Mouse (Mus musculus) urinary bladder, postnatal 0 days (tissue): Measurements from ENCODE around the gene Vmn1r139. TPM values are rescaled to one million over a fixed set of nuclear protein-coding genes. Genes with fewer than 3 reads are reported as not detected.

ENCODE experiments used
- polyA plus RNA-seq: library from polyadenylated mRNA; unstranded; fragments of >200 nt; fragmentation: Nextera tagmentation; extraction: Ambion mirVana; gene quantifications from 2 replicates; pipeline ENCODE4 v1.2.1, GENCODE M21; 2015

Gene Vmn1r139
- not detected in 2 replicates for polyA plus RNA-seq

DNA sequence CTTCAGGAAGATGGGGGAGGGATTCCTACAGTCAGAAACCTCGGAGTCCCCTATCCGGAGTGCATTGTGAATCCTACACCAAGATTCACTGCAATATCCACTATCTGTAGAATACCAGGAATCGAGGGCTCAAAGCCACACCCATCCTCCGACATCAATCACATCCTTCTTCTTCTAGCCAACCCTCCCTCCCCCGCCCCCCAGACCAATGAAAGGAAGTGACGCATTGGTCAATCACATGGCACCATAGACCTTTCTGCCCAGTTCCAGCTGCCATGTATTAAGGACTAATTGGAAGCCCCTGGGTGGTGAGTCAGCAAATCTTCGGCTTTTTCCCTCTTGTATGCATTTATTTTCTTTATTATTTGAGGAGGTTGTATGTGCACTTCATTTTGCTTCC is at the start of gene Vmn1r139:
Vmn1r139 (plus strand) TSS at position 301 of the 400 bp plus-strand sequence.

DNA sequence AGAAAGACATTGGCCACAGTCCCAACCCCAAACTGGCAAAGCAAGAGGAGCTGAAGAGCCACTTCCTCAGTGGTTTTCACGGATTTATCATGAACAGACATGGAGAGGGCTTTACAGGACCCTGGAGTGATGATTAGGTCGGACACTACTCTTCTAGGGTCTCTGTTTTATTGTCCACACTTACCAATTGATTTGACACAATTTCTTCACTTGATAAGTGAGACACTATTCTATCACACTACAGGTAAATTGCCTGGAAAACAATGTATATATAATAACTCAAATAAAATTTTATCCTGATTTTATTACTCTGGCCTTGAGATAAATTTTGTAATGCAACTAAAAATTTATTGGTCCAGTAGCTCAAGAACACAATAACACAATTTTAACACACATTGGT is 40.1 kb upstream of the Vmn1r139 start, which contains the start of gene Vmn1r138:
Vmn1r138 (minus strand) TSS at position 101 of the 400 bp plus-strand sequence.

DNA sequence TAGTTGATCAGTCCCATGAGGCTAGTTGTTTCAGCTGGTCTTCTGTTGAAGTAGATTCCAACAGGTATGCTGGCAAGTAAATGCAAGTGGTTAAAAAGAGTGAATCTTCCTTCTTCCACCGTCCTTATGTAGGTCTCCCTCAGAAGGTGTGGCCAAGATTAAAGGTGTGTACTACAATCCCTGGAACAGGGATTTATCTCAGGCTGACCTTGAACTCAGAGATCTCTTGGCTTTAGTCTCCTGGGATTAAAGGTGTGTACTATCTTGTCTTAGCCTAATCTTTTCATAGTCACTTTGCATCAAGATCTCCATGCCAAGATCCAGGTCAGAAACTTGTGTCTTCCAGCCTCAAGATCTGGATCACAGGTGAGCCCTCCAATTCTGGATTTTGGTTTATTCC is 12.7 kb upstream of the Vmn1r139 start, which contains the start of gene Gm6176:
Gm6176 (minus strand) TSS at position 101 of the 400 bp plus-strand sequence.

DNA sequence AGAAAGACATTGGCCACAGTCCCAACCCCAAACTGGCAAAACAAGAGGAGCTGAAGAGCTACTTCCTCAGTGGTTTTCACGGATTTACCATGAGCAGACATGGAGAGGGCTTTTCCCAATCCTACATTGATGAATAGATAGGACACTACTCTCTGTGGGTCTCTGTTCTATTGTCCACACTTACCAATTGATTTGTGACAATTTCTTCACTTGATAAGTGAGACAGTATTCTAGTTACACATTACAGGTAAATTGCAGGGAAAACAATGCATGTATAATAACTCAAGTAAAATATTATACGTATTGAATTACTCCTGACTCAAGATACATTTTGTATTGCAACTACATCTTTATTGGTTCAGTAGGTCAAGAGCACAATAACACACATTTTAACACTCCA is 49.3 kb downstream of the Vmn1r139 start, which contains the start of gene Gm16451:
Gm16451 (minus strand) TSS at position 101 of the 400 bp plus-strand sequence.

DNA sequence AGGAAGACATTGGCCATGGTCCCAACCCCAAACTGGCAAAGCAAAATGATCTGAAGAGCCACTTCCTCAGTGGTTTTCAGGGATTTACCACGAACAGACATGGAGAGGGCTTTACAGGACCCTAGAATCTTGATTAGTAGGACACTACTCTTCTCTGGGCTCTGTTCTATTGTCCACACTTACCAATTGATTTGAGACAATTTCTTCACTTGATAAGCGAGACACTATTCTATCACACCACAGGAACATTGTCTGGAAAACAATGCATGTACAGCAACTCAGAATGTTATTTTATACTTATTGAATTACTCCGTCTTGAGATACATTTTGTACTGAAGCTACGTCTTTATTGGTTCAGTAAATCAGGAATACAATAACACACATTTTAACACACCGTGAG is 65.8 kb downstream of the Vmn1r139 start, which contains the start of gene Gm10666:
Gm10666 (minus strand) TSS at position 101 of the 400 bp plus-strand sequence.

Other genes with a start within 250 kb of the Vmn1r139 start
- gene Vmn1r135, start 236.7 kb upstream of the Vmn1r139 start, polyA plus RNA-seq, result not detected in 2 replicates
- not detected in 2 replicates for gene Gm5725, start 224.8 kb upstream of the Vmn1r139 start, polyA plus RNA-seq
- not detected in 2 replicates for gene Gm5891, start 147.8 kb upstream of the Vmn1r139 start, polyA plus RNA-seq
- gene Vmn1r137, start 74.5 kb upstream of the Vmn1r139 start, polyA plus RNA-seq, result not detected in 2 replicates
- gene Vmn1r138, start 40.2 kb upstream of the Vmn1r139 start, polyA plus RNA-seq, result not detected in 2 replicates
- not detected in 2 replicates for gene Gm6176, start 12.8 kb upstream of the Vmn1r139 start, polyA plus RNA-seq
- not detected in 2 replicates for gene Gm16451, start 49.2 kb downstream of the Vmn1r139 start, polyA plus RNA-seq
- not detected in 2 replicates for gene Gm10666, start 65.7 kb downstream of the Vmn1r139 start, polyA plus RNA-seq
- not detected in 2 replicates for gene Vmn1r142, start 95.0 kb downstream of the Vmn1r139 start, polyA plus RNA-seq
- not detected in 2 replicates for gene Vmn1r143, start 120.3 kb downstream of the Vmn1r139 start, polyA plus RNA-seq
- not detected in 2 replicates for gene Gm8653, start 132.2 kb downstream of the Vmn1r139 start, polyA plus RNA-seq
- not detected in 2 replicates for gene Gm8453, start 160.4 kb downstream of the Vmn1r139 start, polyA plus RNA-seq